ENCODE assay signal across 26 mouse cellular contexts in genomic region chr10:105660761-105661160, GRCm38 (mm10).
"Had no signal": no experiment of that assay in that cellular context is flagged by ENCODE, and none has a peak within 500 bp of the region (broad histone marks: within the 10 kb centered on the region; RNA-seq: fewer than 3 reads in every experiment).

No protein-coding gene starts in this region.

- H3K9ac ChIP-seq: heart, embryonic 12.5 days; hindbrain, embryonic 12.5 days; hindbrain, embryonic 15.5 days; kidney, embryonic 15.5 days; limb, embryonic 12.5 days; liver, embryonic 13.5 days had no signal

- ATAC-seq: hindbrain, postnatal 0 days; intestine, embryonic 16.5 days had no signal

- DNase-seq: gastrocnemius, postnatal 10 days; gastrocnemius, postnatal 25 days; heart, adult 18-20 months; heart, postnatal 10 days; heart, postnatal 4 days; kidney, adult 11 months; kidney, adult 2 months; kidney, adult 9 months; kidney, postnatal 25 days; kidney, postnatal 4 days; liver; liver, embryonic 13.5 days had no signal

- H3K36me3 ChIP-seq: heart, embryonic 10.5 days; heart, embryonic 12.5 days; hindbrain, embryonic 10.5 days; hindbrain, embryonic 12.5 days; hindbrain, embryonic 15.5 days; kidney, embryonic 15.5 days; limb, embryonic 10.5 days; limb, embryonic 12.5 days; liver, embryonic 13.5 days had no signal

- H3K27ac ChIP-seq: heart, embryonic 10.5 days; hindbrain, embryonic 10.5 days; hindbrain, embryonic 12.5 days; hindbrain, embryonic 15.5 days; hindbrain, postnatal 0 days; kidney, embryonic 15.5 days; kidney, postnatal 0 days; layer of hippocampus, adult 2 months; left cerebral cortex, adult 2 months; limb, embryonic 10.5 days; limb, embryonic 12.5 days; liver, embryonic 13.5 days had no signal

- H3K4me1 ChIP-seq: heart, embryonic 10.5 days; hindbrain, embryonic 10.5 days; hindbrain, embryonic 12.5 days; hindbrain, embryonic 15.5 days; kidney, embryonic 15.5 days; limb, embryonic 10.5 days; limb, embryonic 12.5 days; liver, embryonic 13.5 days had no signal

- H3K4me2 ChIP-seq: heart, embryonic 12.5 days; hindbrain, embryonic 12.5 days; hindbrain, embryonic 15.5 days; kidney, embryonic 15.5 days; limb, embryonic 12.5 days; liver, embryonic 11.5 days; liver, embryonic 13.5 days had no signal

- H3K4me3 ChIP-seq: heart, embryonic 10.5 days; heart, embryonic 12.5 days; hindbrain, embryonic 10.5 days; hindbrain, embryonic 12.5 days; hindbrain, embryonic 15.5 days; kidney, embryonic 15.5 days; layer of hippocampus, adult 2 months; left cerebral cortex, adult 2 months; limb, embryonic 10.5 days; limb, embryonic 12.5 days; liver, embryonic 13.5 days had no signal

- H3K9me3 ChIP-seq: heart, embryonic 10.5 days; heart, embryonic 12.5 days; hindbrain, embryonic 10.5 days; hindbrain, embryonic 12.5 days; hindbrain, embryonic 15.5 days; kidney, embryonic 15.5 days; limb, embryonic 10.5 days; limb, embryonic 12.5 days; liver, embryonic 13.5 days had no signal

- H3K27me3 ChIP-seq: heart, embryonic 12.5 days; hindbrain, embryonic 12.5 days; hindbrain, embryonic 15.5 days; kidney, embryonic 15.5 days; limb, embryonic 12.5 days; liver, embryonic 13.5 days had no signal
